Mouse (Mus musculus): ENCODE measurements at regions not wholly inside any gene's neighbourhood (a gene's known extent, or its start where the extent isn't known, plus 50 kb on each side); places are given as distances from the start of the nearest gene placed in this dataset.

DNA sequence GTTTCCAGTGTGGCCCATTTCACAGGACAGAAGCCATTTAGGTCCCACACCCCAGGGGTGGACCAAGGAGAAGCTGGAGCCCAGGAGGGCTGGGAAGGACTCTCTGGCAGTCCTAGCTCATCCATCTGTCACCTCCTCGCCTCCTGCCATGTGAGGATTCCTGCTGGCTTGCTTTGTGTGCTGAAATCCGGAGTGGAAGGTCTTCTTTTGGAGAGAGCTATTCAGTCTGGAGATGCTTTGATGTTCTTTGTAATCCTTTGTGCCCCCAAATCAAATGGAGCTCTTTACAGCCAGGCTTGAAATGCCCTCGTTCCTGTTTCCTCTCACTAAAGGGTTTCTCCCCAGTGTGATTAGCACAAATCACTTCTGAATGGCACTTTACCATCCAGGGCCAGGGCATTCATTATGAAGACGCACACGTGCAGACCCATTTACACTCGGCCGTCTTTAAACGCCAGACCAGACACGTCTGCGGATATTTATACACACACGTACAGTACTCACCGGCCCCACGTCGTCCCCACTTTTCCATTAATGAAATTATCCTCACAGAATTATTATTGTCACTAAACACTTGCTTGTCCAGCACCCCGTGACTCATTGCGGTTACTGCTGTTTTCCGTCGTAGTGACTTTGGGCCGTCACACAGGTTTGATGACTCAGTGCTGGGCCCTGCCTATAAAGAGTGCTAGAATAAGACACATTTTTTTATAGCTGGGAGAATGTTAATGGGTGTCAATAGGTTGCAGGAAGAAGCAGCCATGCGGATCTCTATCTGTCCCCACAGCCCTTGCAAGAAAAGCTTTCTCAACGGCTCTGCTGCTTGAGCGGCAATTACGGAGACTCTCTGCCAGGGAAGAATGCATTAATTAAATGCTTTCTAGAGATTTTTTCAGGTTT lies 356.0 kb upstream of the Kcnab2 start:
- DNase-seq = no peak

- DNase-seq = no peak
Measured at GRCm38 (mm10) chr4:152832757-152833363, 355.2 kb upstream of the Kcnab2 start.

DNA sequence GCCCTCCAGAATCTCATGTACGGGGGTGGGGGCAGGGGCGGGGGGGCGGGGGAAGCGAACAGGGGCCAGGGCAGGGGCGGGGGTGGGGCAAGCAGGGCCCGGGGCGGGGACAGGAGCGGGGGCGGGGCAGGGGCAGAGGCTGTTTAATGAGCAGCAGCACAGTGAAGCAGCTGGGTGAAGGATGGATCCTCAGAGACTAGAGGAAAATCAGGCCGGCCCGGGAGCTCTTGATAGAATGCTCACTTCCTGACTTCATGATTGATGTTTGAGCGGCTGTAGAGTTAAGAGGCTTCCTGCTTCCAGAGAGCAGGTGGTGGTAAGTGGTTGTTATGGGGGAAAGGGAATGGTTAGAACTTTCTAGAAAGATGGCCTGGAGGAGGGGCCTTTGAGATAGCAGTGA lies 347.5 kb upstream of the Kcnab2 start:
- no peak for DNase-seq

GRCm38 (mm10) chr4:152816139-152816757 lies 338.6 kb upstream of the Kcnab2 start:
- no peak for DNase-seq

- no peak for DNase-seq
Measured at GRCm38 (mm10) chr4:152806611-152807010, 328.9 kb upstream of the Kcnab2 start.

DNA sequence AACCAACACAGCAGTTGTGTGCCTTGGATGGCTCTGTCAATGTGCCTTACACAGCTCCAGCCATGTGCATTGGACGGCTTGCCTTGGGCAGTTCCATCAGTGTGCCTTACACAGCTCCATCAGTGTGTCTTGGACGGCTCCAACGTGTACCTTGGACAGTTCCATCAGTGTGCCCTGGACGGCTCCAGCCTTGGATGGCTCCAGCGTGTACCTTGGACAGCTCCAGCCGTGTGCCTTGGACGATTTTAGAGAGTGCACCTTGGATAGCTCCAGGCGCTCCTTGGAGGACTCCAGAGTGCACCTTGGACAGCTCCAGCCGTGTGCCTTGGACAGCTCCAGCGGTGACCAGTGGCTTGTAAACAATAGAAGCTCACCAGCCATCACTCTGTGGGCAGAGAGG lies 321.7 kb upstream of the Kcnab2 start:
- DNase-seq = peak; percentile 7

DNA sequence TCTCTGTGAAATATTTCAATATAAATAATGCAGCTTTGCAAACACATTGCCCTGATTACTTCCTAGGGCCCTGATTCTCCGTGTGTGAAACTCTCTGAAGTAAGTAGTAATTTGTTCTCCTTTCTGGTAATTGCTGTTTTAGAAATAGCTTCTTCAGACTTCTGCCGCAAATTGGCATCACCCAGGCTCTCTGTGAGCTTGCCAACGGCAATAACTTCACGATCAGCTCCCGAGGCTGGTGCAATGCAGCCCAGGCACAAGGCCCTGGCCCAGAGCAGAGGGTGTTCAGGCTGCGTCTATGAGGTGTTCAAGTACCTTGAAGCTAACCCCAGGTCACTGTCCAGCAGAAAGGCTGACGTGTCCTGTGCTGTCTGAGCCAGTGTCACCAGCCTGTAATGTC lies 310.8 kb upstream of the Kcnab2 start:
- DNase-seq = no peak

GRCm38 (mm10) chr4:152784972-152785371 lies 307.3 kb upstream of the Kcnab2 start:
- no peak for DNase-seq

GRCm38 (mm10) chr4:152779526-152779925 lies 301.9 kb upstream of the Kcnab2 start:
- DNase-seq = no peak

GRCm38 (mm10) chr4:152775801-152776200 lies 298.1 kb upstream of the Kcnab2 start:
- DNase-seq = no peak

GRCm38 (mm10) chr4:152771386-152771785 lies 293.7 kb upstream of the Kcnab2 start:
- DNase-seq = no peak

DNA sequence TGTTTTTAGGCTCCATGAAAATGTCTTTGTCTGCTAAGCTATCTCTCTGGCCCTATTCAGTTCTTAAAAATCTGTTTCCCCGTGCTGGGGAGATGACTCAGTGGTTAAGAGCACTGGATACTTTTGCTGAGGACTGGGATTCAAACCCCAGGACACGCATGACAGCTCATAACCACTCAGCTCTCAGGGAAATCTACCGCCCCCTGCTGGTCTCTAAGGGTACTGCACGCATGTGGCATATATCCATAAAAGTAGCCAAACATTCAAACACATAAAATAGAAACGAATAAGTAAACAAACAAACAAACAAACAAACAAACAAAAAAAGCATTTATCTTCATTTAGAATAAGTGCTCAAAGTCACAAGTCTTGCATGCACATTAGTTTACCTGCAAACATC lies 289.7 kb upstream of the Kcnab2 start:
- no peak for DNase-seq

DNA sequence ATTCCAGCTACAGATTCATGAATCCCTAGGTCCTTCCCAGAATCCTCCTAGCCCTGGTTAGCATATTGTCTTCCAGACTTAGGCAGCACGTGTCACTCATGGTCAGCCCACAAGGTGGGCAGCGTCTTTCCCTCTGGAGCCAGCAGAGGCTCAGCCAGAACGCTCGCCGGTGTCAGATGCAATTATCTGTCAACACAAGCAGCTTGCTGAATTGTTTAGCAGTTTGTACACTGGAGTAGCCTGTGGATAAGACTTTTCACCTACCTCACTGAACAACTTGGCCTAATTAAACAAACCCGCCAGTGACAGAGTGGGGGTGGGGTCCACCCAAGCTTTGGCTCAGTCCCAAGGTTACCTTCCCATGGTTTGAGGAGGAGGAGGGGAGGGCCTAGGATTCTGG lies 285.4 kb upstream of the Kcnab2 start:
- no peak for DNase-seq

GRCm38 (mm10) chr4:152762576-152762975 lies 284.9 kb upstream of the Kcnab2 start:
- no peak for DNase-seq

DNA sequence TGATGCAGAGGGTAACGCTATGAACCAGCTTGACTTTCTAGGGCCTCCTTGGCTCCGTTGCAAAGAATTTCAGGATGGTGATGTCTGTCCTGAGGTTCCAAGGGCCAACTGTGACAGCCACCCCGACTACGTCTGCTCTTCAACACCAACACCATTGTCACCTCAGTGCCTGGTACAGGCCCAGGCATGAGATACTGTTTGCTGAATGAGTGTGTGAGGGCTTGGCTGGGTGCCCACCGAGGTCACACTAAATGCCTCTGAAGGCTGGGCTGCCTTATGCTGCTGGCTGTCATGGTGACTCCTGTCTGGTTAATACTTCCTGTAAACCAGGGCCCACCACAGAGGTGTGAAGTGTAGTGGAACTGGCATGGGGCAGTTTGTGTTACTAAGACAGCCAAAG lies 279.5 kb upstream of the Kcnab2 start:
- DNase-seq = no peak

GRCm38 (mm10) chr4:152756535-152756934 lies 278.9 kb upstream of the Kcnab2 start:
- DNase-seq = no peak

DNA sequence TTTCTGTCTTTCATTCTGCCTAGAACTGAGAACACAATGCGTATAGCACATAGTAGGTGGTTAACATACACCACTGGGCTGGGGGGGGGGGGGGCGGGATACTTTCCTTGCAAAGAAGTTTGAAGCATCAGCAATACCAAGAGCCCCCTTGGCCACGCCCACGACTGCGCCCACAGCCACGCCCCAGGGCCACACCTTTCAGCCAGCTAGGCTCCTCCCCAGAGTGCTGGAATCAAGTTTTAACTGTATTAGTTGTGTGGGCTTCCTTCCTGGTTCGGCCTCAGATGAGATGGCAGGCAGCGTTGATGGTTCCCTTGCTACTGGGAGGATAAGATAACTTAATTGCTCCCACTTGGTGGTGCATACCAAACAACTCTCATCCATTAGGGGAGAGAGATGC lies 278.1 kb upstream of the Kcnab2 start:
- no peak for DNase-seq

DNA sequence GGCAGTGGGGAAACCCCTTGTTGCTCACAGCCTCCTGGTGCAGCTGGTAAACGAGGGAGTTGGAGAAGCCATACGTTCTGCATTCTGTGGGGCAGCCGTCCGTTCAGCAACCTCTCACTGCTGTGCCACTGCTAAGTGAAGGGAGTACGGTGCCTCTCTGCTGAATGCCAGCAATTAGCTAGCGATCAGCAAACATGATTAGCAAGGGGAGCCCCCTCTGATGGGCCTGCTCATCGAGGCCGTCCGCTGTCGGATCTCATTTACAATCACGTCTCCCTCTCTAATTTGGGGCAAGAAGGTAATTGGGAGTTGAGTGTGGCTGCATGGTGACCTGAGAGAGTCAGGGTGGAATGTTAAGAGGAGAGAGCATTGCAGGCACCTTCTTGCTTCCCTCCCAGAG lies 266.7 kb upstream of the Kcnab2 start:
- DNase-seq = no peak

- DNase-seq = no peak
Measured at GRCm38 (mm10) chr4:152733017-152733416, 255.3 kb upstream of the Kcnab2 start.

DNA sequence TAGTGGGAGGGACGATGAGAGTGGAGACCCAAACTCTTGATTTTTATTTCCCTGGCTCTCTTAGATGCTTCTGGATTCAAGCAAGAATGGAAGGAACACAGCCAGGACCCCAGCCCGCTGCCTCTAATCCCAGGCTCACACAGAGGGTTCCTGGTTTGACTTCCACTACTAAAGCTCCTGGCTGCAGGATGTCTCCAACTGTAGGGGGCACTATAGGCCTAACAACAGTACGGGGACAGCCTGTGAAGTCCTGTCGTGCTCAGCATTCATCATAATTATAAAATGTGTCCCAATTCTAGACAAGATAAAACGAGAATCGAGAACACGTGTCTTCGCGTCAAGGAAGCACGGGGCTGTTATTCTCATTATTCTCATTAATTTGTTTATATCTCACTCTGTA lies 254.3 kb upstream of the Kcnab2 start:
- no peak for DNase-seq

DNA sequence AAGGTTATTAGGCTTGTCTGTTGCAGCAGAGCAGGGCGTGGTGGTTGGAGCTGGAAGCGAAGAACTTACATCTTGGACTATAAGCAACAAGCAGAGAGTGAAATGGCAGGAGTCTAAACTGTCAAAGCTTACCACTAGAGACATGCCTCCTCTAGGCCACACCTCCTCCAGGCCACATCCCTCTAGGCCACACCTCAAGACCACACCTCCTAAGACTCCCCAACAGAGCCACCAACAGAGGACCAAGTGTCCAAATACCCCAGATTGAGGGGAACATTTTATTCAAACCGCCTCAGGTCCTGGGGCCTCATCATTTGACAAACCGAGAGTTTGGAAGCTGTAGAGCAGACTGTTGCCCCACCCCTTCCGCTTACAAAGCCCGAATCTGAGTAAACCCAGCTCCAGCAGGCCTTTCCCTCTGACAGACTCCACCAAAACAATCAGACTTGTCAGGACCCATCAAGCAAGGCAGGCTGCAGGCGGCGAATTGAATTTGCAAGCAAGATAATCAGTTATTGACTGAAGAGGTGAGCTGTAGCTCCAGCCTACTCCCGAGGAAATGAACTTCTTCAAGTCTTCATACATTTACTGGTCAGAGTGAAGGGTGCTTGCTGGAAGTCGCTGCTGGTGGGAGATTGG lies 253.5 kb upstream of the Kcnab2 start:
- DNase-seq = no peak

DNA sequence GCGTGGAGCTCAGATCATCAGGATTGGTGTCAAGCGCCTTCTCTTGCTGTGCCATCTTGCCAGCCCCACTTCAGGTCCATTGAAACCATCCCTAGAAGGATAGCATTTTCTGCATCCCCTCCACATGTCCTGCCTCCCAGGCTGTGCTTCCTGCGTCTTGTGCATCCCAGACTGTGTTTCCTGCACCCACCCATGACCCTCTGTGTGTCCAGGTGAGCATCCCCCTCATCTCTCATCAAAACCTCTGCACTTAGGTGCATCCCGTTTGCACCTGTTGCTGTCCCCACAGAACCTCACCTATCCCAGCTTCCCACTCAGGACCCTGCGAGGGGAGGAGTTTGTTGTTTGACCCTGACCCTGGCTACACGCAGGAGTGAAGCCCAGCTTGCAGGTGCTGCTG lies 251.8 kb upstream of the Kcnab2 start:
- no peak for DNase-seq

- no peak for DNase-seq
Measured at GRCm38 (mm10) chr4:152725881-152726280, 248.2 kb upstream of the Kcnab2 start.

- no peak for DNase-seq
Measured at GRCm38 (mm10) chr4:152725423-152725822, 247.8 kb upstream of the Kcnab2 start.
